Mouse (Mus musculus): ENCODE results near the gene Ptpru. TPM values are rescaled to one million over a fixed set of nuclear protein-coding genes. Genes with fewer than 3 reads are reported as not detected.

The Ptpru gene
- polyA plus RNA-seq, 1 experiment from 2014 or later: 5.7 TPM

- H3K27me3 ChIP-seq (replicated peaks; ENCODE audit: control insufficient read depth, insufficient read depth, low read length): no peaks in the 10 kb centered on the region
- H3K4me2 ChIP-seq (ENCODE audit: low read length): no peak overlapping the region
- no peak overlapping the region for H3K27ac ChIP-seq (ENCODE audit: low read depth)
- ATAC-seq (replicated peaks; ENCODE audit: low FRiP score, low TSS enrichment, low read depth) (no peak), DNase-seq (ENCODE audit: low spot score) (peak; percentile 77)
- H3K9me3 ChIP-seq (ENCODE audit: control insufficient read depth, low read length): no peaks in the 10 kb centered on the region
- H3K4me1 ChIP-seq (replicated peaks; ENCODE audit: control insufficient read depth, insufficient read depth, low read length): 0 out of 2 replicates have a peak, but pooled peaks cover 11% of the 10 kb centered on the region
- H3K36me3 ChIP-seq (ENCODE audit: control insufficient read depth, insufficient read depth, low read length): no peaks in the 10 kb centered on the region
- H3K9ac ChIP-seq (ENCODE audit: low read length): no peak overlapping the region
- no peak overlapping the region for H3K4me3 ChIP-seq (ENCODE audit: low read depth, low read length)
- WGBS: 60% methylated on average over 11 of the region's 11 CpGs
These were observed 114.5 kb downstream of the Ptpru start for GRCm38 (mm10) chr4:131723415-131724080.

- no peak overlapping the region for H3K9ac ChIP-seq (ENCODE audit: low read length)
- no peak overlapping the region for H3K4me2 ChIP-seq (ENCODE audit: low read length)
- 11% methylated on average over 8 of the region's 8 CpGs for WGBS
- H3K27me3 ChIP-seq (replicated peaks; ENCODE audit: control insufficient read depth, insufficient read depth, low read length): no peaks in the 10 kb centered on the region
- H3K9me3 ChIP-seq (ENCODE audit: control insufficient read depth, low read length): no peaks in the 10 kb centered on the region
- no peak overlapping the region for H3K4me3 ChIP-seq (ENCODE audit: low read depth, low read length)
- no peaks in the 10 kb centered on the region for H3K36me3 ChIP-seq (ENCODE audit: control insufficient read depth, insufficient read depth, low read length)
- H3K27ac ChIP-seq (ENCODE audit: low read depth): no peak overlapping the region
- DNase-seq (ENCODE audit: low spot score): peak; percentile 55
- ATAC-seq (replicated peaks; ENCODE audit: low FRiP score, low TSS enrichment, low read depth): peak; percentile 36; the same call in 1 of the 2 replicates
- H3K4me1 ChIP-seq (replicated peaks; ENCODE audit: control insufficient read depth, insufficient read depth, low read length): 0 out of 2 replicates have a peak, but pooled peaks cover 11% of the 10 kb centered on the region
These were observed 115.8 kb downstream of the Ptpru start for GRCm38 (mm10) chr4:131722121-131722841.

GRCm38 (mm10) chr4:131719151-131719550 is 118.9 kb downstream of the Ptpru start:
- no peak overlapping the region for H3K4me2 ChIP-seq (ENCODE audit: low read length)
- H3K4me3 ChIP-seq (ENCODE audit: low read depth, low read length): no peak overlapping the region
- H3K27me3 ChIP-seq (replicated peaks; ENCODE audit: control insufficient read depth, insufficient read depth, low read length): no peaks in the 10 kb centered on the region
- H3K36me3 ChIP-seq (ENCODE audit: control insufficient read depth, insufficient read depth, low read length): no peaks in the 10 kb centered on the region
- ATAC-seq (replicated peaks; ENCODE audit: low FRiP score, low TSS enrichment, low read depth) (no peak), DNase-seq (ENCODE audit: low spot score) (no peak)
- no peak overlapping the region for H3K27ac ChIP-seq (ENCODE audit: low read depth)
- no peak overlapping the region for H3K9ac ChIP-seq (ENCODE audit: low read length)
- 68% methylated on average over 5 of the region's 5 CpGs for WGBS
- H3K4me1 ChIP-seq (replicated peaks; ENCODE audit: control insufficient read depth, insufficient read depth, low read length): 0 out of 2 replicates have a peak, but pooled peaks cover 11% of the 10 kb centered on the region
- no peaks in the 10 kb centered on the region for H3K9me3 ChIP-seq (ENCODE audit: control insufficient read depth, low read length)

Other genes starting within 250 kb of the Ptpru start
- 59.3 and 62.3 TPM in 2 replicates for gene Mecr, start 5.2 kb upstream of the Ptpru start, polyA plus RNA-seq (2014; fragmentation: Nextera tagmentation; extraction: Ambion mirVana)
- 102 and 103 TPM in 2 replicates for gene Srsf4, start 35.3 kb upstream of the Ptpru start, polyA plus RNA-seq (2014; fragmentation: Nextera tagmentation; extraction: Ambion mirVana)
- 1.9 and 2.3 TPM in 2 replicates for gene Tmem200b, start 83.5 kb upstream of the Ptpru start, polyA plus RNA-seq (2014; fragmentation: Nextera tagmentation; extraction: Ambion mirVana)
- 0.09 TPM in 1 of 2 replicates, not detected in the other for gene Gm10300, start 236.4 kb upstream of the Ptpru start, polyA plus RNA-seq (2014; fragmentation: Nextera tagmentation; extraction: Ambion mirVana)
- 59.6 and 65.1 TPM in 2 replicates for gene Epb41, start 237.0 kb upstream of the Ptpru start, polyA plus RNA-seq (2014; fragmentation: Nextera tagmentation; extraction: Ambion mirVana)

Data from intestine, embryonic 14.5 days (tissue).